Mouse (Mus musculus) cerebellum, adult 2 months (tissue): Measurements from ENCODE around the gene Olfr1415.

Experiments used
- CTCF ChIP-seq: fragments of 200-500 bp; IDR thresholded peaks from 2 replicates; pipeline ENCODE4 v1.5.1; 2011; ENCODE audit warnings: low read depth, mild to moderate bottlenecking, control low read depth, low read length, moderate library complexity, borderline replicate concordance; ENCODE audit not compliant: insufficient read depth
- POLR2A ChIP-seq: fragments of 200-500 bp; IDR thresholded peaks from 2 replicates; pipeline ENCODE4 v1.6.1; 2011; ENCODE audit warnings: low read length, control low read depth, borderline replicate concordance; ENCODE audit not compliant: insufficient read depth

GRCm38 (mm10) chr1:92473165-92474041, 22.5 kb downstream of the Olfr1415 start, which contains the start of gene Ndufa10:
- peak; percentile 79 for TF ChIP-seq POLR2A
- no peak for TF ChIP-seq CTCF
